Mouse (Mus musculus) A20 (cell line): Measurements from ENCODE around the gene Zfp846.
"Not testable (repeated sequence)": the region's sequence is repeated elsewhere in the genome, so short reads cannot be mapped to it uniquely, and the experiment has no call there.

Experiments
- DNase-seq: peaks from one replicate; pipeline ENCODE4 v3.0.0-alpha.2; 2011; ENCODE audit warnings: low read depth, low spot score

The Zfp846 gene

DNA sequence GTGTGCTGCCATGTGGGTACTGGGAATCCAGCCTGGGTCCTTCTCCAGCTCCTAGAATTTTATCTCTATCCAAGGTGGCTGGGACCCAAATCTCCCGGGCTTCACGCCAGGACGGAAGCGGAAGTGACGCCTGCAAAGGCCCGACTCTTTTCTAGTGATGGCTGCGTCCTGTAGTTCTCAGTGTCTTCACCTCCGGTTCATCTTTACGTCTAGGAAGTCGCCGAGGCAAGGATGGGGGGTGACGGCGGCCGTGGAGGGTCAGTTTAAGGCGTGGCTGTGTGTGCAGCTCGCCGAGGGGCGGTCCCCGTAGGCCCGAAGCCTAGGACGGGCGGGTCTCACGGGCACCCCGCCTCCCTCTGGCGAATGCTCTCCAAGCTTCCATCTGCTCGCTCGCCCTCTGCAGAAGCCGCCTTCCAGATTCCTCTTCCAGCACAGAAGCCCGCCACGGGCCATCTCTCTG lies at the start of gene Zfp846:
TSS of gene Zfp846 (plus strand) at position 117 of the 460 bp plus-strand sequence.
- DNase-seq, result peak; percentile 96

DNA sequence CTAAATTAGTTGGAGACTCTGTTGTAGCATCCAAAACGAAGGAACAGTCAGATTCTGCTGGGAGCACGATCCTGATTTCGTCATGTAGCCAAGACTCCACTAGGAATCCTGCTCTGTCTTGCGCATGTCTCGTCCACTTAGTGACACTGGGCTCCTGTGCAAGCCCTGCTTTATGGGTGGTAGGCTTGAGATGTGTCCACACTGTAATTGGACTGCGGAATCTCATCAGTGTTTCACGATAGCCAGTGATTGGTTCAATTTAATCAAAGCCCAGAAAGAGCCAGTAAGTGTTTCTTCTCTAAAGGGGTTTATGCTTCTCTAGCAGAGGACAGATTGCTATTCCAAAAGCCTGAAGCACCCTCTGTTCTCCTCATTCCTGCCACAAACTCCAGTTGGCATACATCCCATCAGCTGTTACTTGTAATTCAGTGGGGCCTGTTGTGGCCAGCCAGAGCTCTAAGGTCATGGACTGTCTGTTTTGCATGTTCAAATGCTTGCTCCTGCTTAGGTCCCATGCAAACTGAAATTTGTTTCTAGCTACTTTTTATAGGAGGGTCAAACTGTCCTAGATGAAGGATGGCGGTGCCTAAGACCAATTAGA lies 46.7 kb upstream of the Zfp846 start:
- DNase-seq, result no peak

DNA sequence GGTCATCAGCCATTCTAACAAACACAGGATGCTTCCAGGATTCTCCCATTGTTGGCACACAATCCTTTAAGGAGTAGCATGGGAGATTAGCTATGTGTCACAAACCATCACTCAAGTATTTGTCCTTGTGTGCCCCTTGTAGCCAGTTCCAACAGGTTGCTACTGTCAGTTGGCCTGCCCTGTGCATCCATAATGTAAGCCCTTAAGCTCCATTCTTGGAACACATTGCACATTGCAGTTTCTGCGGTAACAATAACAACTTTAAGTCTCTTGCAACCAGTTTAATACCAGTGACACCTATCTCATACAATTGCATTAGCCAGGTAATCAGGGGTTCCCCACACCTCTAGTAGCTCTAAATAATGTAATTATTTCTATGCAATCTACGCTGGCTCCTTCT lies 44.5 kb upstream of the Zfp846 start:
- DNase-seq, result no peak

DNA sequence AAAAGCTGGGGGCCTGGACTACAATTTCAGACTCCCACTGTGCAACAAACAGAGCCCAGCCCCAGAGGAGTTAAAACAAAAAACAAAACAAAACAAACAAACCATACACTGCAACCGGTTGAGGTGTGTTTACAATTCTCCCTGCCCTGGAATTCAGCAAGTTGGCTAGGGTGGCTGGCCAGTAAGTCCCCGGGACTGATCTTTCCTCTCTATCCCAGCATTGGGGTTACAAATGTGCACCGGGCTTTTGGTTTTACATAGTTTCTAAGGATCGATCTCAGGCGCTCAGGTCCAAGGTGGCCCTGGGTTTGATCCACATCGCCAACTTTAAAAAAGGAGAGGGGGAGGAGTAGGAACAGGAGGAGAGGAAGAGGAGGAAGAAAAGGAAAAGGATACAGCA lies 37.6 kb upstream of the Zfp846 start:
- DNase-seq, result no peak

DNA sequence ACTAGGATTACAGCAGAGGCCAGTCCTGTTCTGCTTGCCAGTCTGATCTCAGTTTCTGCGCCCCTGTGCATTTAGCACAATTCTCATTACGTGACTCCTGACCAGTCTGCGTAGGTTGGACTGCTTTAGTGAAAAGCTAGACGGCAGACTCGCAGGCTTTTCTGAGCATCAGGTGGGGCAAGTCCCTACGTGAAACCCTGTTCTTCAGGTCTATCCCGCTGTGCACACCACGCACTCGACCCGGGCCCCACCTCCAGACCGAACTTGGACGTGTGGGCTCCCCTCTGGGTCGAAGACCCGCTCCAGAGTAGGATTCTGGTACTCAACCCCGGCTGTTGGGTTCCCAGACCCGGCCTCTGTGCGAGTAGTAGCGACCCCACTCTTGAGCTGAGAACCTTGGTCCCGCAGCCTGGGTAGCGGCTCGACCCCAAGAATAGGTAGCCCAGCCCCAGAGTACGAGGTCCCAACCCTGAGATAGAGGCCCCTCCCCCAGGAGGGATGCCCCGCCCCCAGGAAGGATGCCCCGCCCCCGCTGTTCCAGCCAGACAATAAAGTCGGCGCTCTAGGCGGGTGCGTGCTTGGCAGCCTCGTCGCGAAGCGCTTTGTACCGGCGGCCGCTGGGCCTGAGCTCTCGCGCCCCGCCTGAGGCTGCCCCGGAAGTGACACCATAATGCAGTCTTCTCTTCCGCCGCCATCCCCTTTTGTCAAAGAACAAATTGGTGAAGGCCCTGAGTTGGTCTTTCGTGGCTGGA lies 36.8 kb upstream of the Zfp846 start:
- DNase-seq, result no peak

DNA sequence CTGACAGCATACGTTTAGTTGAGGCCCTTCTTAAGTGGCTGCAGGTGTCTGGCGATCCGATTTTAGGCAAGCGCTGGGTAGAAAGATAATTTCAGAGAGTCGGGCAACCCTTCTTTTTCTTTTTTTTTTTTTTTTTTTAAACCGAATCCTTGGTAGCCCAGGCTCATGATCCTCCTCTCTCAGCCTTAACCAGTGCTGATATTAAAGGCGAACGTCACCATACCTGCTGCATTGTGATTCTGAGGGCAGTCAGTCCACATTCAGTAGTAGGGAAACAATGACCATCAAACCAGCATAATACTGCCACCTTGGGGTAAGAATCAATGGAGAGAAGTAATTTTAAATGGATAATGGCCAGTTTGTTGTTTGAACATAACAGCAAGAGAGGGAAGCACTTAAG lies 35.9 kb upstream of the Zfp846 start:
- DNase-seq, result peak; percentile 35

DNA sequence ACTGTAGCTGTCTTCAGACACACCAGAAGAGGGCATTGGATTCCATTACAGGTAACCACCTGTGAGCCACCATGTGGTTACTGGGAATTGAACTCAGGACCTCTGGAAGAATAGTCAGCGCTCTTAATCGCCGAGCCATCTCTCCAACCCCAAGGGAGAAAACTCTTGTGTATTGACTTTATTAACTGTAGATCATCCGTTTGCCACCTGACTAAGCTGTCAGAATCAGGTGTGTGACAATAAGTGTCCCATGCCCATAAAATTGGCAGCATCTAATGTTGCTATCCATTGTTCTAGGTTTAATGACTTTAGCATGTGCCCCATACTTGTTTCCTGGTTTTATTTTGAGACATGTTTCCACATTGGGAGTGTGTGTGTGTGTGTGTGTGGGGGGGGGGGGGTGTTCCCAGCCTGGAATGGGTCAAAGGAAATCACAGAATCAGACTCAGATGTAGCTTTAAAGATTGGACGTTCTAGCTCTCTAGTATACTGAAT lies 29.3 kb upstream of the Zfp846 start:
- DNase-seq, result no peak

DNA sequence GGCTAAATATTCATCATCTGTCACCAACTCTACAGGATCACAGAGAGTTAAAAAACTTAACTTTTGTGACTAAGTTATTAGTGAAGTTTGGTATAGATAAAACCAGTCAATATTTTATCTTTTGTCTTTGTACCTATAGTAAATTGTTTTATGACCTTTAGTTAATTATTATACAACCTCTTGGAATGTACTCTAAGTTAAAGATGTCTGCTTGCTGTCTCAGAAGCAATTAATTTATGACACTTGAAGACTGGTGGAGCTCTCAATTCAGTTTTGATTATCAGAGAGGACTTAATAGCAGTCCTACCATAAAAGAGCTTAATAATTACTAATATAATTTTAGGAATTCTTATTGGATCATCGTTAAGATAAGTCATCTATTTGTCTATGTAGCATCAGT lies 28.4 kb upstream of the Zfp846 start:
- no peak for DNase-seq

DNA sequence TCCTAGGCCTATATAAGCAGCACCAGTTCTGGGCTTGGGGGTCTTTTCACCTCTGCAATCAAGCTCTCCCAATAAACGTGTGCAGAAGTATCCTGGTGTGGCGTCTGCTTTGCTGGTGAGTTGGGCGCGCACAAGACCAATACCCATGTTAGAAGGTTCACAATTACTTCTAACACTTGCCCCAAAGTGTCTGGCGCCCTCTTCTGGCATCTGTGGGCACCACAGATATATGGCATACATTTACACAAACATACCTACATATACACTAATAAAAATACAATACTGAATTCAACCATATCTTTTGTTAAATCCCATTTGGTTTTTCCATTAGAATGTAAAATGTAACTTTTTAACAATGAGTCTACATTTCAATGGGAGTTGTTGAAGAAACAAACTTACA lies 18.9 kb upstream of the Zfp846 start:
- peak; percentile 24 for DNase-seq

DNA sequence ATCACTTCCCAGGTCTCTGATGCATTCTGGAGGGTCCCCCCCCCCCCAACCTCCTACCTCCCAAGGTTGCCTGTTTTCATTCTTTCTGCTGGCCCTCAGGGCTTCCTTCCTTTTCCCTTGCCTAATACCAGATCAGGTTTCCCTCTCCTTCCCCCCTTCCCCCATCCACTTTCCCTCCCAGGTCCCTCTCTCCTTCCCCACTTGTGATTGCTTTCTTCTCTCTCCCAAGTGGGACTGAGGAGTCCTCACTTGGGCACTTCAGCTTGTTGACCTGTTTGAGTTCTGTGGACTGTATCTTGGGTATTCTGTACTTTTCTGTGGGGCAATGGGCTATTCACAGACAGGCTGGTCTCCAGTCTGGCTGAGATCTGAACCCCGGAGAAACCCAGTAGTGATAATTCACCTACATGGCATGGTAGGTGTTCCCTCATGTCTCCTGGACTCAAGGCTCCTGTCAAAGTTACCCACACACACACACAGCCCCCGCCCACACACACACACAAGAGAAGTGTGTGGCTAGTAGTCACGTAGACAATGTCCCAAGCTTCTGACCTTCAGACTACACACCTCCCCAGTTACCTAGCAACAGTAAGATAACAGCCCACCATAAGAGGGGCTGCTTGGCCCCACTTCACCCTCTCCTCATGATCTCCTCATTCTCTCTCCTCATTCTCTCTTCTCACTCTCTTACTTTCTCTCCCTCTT lies 15.6 kb upstream of the Zfp846 start:
- not testable (repeated sequence) for DNase-seq

DNA sequence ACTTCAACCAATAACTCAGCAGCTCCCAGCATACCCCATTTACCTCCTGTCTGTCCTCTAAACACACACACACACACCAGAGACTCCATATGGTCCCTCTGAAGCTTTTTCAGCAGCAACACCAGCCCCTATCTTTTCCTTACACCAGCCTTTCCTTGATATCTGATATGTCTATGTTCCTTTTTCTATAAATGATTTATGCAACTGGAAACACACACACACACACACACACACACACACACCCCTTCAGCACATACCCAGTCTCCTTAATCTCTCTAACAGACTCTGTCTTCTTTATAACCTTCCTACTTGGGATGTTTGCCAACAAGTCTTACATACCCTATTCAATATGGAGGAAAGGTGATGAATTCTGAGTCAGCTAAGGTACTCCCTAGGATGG lies 10.0 kb upstream of the Zfp846 start:
- no peak for DNase-seq

DNA sequence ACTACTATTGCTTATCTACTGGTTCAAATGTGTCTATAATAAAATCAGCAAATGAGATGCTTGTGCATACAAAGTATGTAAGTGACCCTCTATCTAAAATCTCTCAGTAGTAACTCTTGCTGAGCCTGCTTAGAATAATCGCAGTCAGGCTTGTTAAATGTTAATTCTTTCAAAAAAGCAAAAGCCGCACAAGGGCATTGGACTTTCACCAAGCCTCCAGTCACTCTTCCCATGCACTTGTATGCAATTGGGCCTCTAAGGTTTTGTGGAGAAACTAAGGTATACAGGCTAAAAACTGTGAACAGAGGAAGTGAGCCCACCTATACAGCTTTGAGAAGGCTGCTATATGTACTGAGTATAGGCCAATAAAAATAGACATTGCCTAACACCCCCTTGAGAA lies 4.5 kb upstream of the Zfp846 start:
- DNase-seq, result no peak

DNA sequence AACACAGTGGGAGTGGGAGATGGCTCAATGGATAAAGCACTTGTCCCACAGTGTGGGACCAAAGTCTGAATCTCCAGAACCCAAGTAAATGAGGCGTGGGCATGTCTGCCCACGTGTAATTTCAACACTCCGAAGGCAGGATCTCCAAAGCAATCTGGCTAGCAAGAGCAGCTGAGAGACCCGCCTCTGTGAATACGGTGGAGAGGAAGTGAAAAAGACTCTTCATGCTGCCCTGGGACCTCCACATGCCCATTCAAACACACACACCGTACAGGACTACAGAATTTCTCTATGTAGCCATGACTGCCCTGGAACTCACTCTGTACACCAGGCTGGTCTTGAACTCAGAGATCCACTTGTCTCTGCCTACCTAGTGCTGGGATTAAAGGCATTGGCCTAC lies 20.2 kb downstream of the Zfp846 start:
- peak; percentile 53 for DNase-seq

DNA sequence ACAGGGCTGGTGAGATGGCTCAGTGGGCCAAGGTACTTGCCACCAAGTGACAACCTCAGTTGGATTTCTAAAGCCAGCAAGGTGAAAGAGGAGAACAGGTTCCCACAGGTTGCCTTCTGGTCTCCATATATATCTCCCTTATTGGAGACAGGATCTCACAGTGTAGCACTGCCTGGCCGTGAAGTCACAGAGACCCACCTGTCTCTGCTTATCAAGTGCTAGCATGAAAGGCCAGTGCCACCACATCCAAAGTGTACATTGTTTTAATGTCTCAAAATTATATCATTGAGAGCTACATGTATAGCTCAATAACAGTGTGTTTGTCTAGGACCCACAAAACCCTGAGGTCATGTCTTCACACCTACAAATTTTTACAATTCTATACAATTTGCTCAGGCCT lies 25.2 kb downstream of the Zfp846 start:
- peak; percentile 14 for DNase-seq

DNA sequence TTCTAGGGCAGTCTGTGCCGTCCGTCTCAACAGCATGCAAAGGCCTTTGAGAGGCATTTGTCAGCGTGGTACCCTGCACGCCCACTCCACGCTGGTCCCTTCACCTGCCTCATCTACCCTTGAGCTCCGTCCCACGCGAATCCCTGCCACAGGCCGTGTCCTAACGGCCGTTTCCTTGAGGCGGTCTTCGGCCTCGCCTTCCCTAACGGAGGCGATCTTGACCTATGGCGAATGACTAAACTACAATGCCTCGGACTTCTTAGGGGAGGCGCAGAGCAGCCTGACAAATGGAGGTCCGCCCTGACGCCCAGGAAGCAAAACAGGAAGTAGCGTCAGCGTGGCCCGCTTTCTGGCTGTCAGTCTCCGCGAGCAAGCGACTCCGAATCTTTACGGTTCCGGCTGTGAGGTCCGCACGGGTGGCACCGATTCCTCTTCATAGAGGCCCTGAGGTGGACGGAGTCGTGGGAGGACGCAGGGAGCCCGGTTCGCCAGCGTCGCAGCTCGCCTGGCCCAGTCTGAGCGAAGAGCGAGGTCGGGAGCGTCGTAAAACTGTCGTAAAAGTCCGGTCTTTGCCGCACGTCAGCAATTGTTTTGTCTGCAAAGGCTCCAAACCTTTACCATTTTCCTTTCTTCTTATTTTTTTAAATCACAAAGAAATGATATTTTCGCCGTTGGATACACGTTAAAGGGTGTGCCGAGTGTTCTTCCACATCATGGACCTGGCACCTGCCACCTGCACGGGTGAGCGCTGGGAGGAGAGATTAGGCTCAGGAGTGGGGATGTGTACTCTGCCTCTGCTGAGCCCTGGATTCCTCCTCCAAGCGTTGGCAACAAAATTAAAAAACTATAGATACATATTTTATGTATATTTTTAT lies 26.2 kb downstream of the Zfp846 start:
- DNase-seq, result peak; percentile 98

DNA sequence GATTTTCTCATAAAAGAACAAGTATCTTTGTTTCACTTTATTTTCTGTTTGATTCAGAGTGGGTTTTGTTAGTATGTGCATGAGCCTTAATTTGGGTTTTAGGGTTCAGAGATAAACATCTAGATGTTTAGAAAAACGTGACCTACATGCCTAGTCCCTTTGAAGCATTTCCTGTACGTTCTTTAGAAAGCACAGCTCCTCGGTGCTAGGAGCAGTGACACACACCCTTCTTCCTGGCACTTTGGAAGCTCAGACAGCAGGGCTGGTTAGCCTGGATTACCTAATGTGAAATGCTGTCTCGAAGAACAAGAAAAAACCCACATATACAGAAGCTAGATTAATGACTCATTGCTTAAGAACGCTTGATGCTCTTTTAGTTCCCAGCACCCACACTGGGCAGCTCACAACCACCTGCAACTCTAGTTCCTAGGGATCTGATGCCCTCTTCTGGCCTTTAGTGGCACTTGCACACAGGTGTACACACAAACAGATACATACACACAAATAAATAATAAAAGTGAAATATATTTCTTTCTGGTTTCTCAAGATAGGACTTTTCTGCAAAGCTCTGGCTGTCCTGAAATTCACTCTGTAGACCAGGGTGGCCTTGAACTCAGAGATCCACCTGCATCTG lies 28.9 kb downstream of the Zfp846 start:
- no peak for DNase-seq

DNA sequence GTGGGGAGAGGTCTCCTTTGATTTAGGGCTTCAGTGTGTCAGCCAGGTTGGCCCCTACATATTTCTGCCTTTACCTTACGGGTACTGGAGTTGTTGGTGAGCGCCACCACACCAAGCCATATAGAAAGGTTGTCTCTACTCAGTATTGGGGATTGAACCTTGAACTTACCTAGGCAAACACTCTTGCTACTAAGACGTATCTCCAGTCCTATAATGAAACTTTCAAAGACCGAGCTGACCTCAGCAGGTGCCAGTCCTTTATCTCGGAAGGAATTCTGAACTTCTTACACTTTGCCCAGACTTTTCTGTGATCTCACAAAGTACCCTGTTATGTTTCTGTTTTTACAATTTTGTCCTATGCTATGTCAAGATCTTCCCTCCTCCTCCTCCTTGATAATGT lies 30.9 kb downstream of the Zfp846 start:
- DNase-seq, result no peak

DNA sequence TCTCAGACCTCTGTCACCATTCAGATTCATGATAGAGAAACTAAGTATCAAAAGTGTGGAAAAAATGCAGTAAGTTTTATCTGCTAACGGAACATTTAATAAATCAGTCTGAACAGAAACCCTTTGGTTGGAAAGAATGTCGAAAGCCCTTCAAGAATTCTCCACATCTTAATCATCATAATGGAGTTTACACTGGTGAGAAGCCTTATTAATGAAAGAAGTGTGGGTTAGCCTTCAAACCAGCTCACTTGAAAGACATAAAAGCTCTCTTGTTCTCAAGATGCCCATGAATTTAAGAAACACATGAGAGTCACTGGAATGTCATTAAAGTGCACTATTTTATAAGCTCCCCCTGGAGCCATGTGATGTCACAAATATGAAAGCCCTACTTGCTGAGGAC lies 35.6 kb downstream of the Zfp846 start:
- DNase-seq, result no peak

DNA sequence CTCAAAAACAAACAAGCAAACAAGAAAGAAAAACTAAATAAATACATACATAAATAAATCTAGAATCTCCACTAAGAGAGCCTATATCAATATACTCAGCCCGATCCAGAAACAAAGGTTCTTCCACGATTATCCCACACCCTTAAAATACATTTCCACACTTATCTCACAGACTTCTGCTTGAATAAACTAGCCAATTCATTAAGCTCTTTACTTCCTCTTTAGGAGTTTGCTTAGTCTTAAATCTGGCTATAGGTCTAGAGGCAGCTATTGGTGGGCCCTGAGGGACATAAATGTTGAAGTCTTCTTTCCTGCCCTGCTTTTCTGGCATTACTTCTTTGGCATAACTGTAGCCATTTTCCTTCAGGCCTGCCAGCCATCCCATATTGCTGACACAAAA lies 50.2 kb downstream of the Zfp846 start:
- no peak for DNase-seq

DNA sequence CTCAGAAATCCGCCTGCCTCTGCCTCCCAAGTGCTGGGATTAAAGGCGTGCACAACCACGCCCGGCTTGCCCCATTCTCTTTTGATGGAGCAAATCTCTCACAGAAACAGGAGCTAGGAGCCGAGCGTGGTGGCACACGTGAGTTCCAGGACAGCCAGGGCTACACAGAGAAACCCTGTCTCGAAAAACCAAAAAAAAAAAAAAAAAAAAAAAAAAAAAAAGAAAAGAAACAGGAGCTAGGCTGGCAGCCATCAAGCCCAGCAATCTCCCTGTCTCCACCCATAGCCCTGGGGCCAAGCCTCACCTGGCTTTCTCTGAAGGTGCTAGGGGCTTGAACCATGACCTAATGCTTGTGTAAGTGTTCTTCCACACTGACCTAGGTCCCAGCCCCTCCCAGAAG lies 54.6 kb downstream of the Zfp846 start:
- DNase-seq, result not testable (repeated sequence)

DNA sequence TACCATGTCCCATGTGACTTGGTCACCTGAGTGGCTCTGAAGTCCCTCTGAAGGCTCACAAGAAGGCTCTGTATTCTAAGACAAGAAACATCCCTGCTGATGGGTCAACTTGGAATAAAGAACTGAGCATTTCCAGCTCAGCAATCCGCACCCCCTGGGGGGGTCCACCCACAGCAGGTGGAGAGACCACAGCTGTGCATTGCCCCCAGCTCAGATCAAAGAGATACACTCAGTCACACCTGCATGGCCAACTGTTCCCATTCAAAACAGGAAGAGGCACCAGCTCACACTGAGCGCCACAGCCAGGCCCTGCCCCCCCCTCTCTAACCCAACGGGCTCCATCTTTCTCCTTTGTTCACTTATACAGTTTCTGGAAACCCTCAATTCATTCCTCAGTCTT lies 55.2 kb downstream of the Zfp846 start:
- DNase-seq, result peak; percentile 92
